Mouse (Mus musculus) brain, adult 2 months (tissue): Measurements from ENCODE around the gene Triap1.
"Not testable (repeated sequence)": the region's sequence is repeated elsewhere in the genome, so short reads cannot be mapped to it uniquely, and the experiment has no call there.

Source experiments
- DNase-seq: peaks from one replicate; pipeline ENCODE4 v3.0.0; 2011; ENCODE audit warnings: low read depth, low spot score

Gene Triap1

GRCm38 (mm10) chr5:115340577-115341313, at the start of gene Triap1, which contains the start of gene Gatc:
Gene Triap1, plus strand, starts transcription at chr5:115341225.
Gene Gatc, minus strand, starts transcription at chr5:115341178.
- peak; percentile 95 for DNase-seq

DNA sequence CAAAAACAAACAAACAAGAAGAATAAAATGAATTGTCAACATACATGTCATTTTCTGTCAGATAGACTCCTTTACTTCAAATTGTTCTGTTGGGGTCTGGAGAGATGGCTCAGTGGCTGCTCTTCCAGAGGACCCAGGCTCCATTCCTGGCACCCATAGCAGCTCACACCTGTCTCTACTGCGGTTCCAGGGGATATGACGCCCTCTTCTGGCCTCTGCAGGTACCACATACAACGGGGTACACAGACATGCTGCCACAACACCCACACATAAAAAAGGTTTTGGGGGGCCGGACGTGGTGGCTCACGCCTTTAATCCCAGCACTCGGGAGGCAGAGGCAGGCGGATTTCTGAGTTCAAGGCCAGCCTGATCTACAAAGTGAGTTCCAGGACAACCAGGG, 46.9 kb upstream of the Triap1 start:
- DNase-seq = no peak

GRCm38 (mm10) chr5:115296347-115296746, 44.7 kb upstream of the Triap1 start:
- no peak for DNase-seq

- peak; percentile 97 for DNase-seq
These were observed 40.8 kb upstream of the Triap1 start for GRCm38 (mm10) chr5:115300035-115300744.

DNA sequence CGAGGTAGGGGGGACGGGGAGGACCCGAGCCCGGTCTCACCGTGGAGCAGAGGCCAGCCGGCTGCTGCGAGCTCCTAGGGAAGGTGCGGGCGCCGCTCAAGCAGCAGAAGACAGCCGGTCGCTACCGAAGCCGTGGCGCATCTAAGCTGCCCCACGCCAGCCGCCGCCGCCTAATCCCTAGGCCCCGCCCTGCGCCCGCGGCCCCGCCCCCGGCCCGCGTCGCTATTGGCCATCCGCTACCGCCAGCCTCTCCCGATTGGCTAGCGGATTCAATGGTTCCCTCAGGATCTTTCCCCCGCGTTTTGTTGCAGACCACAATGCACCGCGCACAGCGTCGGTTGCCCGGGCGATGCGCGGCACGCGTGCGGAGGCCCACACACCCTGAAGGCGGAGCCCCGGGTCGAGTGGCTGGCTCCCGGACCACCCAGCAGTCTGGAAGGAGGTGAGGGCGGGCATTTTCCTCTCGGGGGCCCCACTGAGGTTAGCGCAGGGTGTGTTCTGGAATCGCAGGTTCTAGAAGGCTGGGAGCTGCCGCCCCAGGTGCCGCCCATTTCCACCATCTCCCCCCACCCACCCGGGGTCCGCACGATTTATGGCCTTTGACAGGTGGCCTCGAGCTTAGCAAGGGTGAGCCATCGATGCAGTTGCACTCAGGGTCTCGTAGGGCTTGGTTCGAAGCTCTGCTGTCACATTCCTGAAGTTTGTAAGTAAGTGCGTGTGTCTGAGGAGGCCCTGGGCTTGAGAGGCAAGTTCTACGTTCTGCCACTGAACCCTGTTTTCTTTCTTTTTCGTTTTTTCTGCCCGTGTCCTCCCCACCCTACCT, 40.0 kb upstream of the Triap1 start, which contains the start of gene Dynll1:
TSS of gene Dynll1 (minus strand) at position 208 of the 823 bp plus-strand sequence.
- DNase-seq = peak; percentile 99

DNA sequence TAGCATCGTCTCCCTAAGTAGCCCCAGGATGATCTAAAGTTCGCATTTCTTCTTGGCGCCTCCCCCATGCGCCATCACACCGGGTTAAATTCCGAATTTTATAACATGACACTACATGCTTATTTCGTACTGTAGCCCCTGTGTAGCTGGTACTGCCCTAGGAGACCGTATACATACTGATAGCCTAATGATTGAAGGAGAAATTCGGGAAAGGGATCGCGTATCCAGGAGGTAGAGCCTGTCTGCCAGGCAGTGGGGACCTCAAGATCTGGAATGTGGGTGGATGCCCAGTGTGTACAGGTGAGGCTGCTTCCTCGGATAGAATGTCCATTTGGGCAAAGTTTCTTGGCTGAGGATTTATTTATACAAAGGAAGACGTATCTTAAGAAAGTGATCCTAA, 39.4 kb upstream of the Triap1 start:
- no peak for DNase-seq

GRCm38 (mm10) chr5:115302190-115302589, 38.8 kb upstream of the Triap1 start:
- DNase-seq = not testable (repeated sequence)

DNA sequence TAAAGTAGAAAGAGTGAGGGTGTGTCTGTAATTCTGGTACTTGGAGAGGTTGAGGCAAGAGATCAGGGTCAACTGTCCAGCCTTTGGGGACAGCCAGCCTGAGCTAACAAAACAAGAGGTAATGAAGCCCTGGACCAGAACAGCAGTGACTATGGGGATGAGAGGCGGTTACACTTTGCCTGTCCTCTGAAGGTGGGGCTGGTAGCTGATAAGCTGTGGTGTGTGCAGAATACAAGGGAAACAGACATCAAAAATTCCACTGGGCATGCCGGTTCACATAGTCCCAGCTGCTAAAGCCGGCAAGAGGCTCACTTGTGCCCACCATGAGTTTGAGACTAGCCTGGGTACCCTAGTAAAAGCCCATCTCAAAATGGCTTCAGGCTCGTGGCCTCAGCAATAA, 28.7 kb upstream of the Triap1 start:
- no peak for DNase-seq

- DNase-seq = no peak
These were observed 28.0 kb upstream of the Triap1 start for GRCm38 (mm10) chr5:115312816-115313667.

DNA sequence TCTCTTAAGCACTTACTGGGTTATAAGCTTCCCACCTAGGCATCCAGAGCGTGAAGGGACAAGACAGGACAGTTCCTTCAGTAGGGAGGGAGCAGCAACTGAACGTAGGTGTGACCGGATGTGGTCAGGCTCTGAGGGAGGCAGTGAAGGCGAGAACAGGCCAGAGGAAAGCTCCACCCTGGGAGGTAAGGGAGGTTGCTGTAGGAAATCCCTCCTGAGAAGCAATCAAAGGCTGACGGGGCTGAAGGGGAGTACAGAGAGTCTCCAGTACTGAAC, 27.4 kb upstream of the Triap1 start:
- DNase-seq = no peak

- peak; percentile 62 for DNase-seq
These were observed 23.9 kb upstream of the Triap1 start for GRCm38 (mm10) chr5:115316968-115317644.

GRCm38 (mm10) chr5:115317645-115318328, 23.2 kb upstream of the Triap1 start:
- DNase-seq = peak; percentile 54

DNA sequence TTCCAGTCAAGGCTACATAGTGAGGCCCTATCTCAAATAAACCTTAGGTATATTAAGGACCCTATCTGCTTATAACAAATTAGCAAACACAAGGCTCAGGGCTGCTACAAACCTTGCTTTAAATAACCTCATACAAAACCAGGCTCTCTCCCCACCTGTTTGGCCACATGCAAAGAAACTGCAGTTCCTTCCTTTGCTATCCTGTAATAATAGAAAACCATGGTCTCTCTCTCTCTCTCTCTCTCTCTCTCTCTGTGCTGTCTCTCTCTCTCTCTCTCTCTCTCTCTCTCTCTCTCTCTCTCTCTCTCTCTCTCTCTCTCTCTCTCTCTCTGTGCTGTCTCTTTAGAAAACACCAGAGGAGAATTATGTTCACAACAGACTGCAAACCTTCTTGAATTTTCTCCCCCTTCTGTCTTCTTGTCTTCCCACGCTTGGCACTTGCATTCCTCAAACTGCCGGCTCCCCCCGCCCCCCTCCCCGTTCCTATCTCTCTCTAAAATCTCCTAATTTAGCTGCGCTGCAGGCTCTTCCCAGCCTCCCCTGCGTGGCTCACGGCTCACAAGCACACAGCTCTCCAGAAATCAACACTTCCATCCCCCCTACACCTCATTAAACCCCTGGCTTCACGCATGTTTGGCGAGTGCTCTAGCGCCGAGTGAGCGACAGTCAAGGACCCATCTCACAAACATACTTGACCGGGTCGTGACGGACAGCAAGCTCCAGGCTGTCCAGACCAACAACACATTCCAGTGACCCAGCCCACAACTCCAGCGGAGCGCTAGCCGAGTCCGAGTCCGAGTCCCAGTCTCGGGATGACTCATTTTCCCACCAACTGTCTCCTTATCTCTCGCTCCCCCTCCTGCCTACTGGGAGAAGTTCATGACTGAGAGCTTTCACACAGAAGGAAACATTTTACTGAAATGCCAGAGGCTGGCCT, 21.8 kb upstream of the Triap1 start:
- DNase-seq = peak; percentile 96

DNA sequence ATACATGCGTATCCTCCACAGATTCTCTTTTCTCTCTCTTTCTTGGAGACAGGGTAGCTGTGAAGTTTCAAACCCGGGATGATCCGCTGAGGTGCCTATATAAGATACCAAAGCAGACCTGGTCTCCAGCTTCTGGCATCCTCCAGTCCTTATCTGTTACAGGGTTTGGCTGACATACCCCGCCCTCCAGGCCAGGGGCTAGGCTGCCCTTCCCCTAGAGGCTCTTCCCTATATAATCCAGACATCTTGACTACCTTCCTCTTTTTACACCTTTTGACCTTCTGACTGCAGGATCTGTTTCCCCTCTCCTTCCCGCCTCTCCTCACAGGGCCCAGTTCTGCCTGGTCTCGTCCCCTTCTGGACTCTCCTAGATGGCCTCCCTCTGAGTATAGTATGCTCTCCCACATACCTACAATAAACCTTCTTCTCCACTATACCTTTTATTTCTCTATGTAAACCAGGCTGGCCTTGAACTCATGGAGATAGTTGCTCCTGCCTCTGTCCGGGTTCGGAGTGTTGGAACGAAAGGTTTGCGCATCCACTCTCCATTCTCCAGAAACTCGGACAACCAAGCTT, 14.7 kb upstream of the Triap1 start:
- DNase-seq = no peak

- peak; percentile 97 for DNase-seq
These were observed 14.0 kb upstream of the Triap1 start, which contains the start of gene Srsf9 for GRCm38 (mm10) chr5:115326875-115327609. Gene Srsf9, plus strand, starts transcription at chr5:115327177.

DNA sequence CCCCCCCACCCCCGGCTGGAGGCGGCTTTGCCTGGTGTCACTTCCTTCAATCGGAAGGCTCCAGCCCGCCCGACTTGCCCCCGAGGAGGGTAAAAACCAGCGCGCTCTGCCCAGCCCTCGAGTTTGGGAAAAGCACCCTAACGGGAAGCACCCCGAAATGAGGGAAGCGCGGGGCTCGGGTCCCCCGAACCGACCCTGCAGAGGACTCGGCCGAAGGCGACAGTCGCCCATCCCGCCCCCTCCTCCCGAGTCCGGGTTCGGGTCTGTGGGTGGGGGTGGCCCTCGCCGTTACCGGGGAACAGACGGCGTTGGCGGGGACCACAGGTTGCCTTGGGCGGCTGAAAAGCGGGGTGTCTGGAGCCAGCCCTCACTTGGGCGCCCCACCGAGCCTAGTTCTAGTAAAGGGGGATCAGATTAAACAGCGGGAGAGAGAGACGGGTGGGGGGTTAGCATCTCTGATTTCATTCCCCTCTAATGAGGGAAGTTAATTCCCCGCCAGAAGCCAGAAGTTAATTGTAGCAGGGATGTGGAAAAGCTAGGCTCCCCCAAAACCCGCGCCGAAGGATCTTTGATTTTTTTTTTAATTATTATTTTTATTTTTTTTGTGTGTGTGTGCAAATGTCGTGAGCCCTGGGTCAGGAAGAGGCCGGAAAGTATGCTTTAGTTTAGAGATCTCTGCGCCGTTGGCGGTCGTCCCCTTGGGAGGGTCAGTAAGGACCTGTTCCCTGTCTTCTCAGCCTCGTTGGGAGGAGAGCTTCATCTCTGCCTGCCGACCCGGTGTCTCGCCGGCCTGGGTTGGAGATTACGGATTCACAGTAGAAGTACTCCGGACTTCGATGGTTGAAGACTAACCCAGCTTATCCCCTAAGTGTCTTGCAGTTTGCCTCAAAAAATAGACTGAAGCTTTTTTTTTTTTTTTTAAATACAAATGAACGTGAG, 13.1 kb upstream of the Triap1 start:
- peak; percentile 20 for DNase-seq

GRCm38 (mm10) chr5:115330955-115331354, 10.1 kb upstream of the Triap1 start:
- peak; percentile 52 for DNase-seq
